Mouse (Mus musculus): ENCODE measurements around the gene BC025446. TPM values are rescaled to one million over a fixed set of nuclear protein-coding genes. Genes with fewer than 3 reads are reported as not detected.

The BC025446 gene
- polyA plus RNA-seq, 1 experiment from 2014 or later: 31.2 TPM

- Histone ChIP-seq H3K27ac (no peak overlapping the region), H3K4me2 (replicated peaks) (no peak overlapping the region), H3K4me1 (replicated peaks) (no peaks in the 10 kb centered on the region), H3K4me3 (replicated peaks) (no peak overlapping the region), H3K27me3 (replicated peaks) (no peaks in the 10 kb centered on the region), H3K36me3 (no peaks in the 10 kb centered on the region), H3K9me3 (no peaks in the 10 kb centered on the region), H3K9ac (no peak overlapping the region)
- ATAC-seq: no peak
- 65% methylated on average over 1 of the region's 1 CpGs for WGBS
These were observed 50.5 kb downstream of the BC025446 start for GRCm38 (mm10) chr15:75266626-75267025.

- no peaks in the 10 kb centered on the region for H3K36me3 ChIP-seq
These were observed 51.9 kb downstream of the BC025446 start, which contains the start of gene Ly6f for GRCm38 (mm10) chr15:75268121-75268520. Ly6f (plus strand) TSS chr15:75268421.

GRCm38 (mm10) chr15:75268916-75269829 lies 53.0 kb downstream of the BC025446 start:
- Histone ChIP-seq H3K27me3 (replicated peaks) (no peaks in the 10 kb centered on the region), H3K4me2 (replicated peaks) (no peak overlapping the region), H3K4me3 (replicated peaks) (no peak overlapping the region), H3K9me3 (no peaks in the 10 kb centered on the region), H3K9ac (no peak overlapping the region), H3K4me1 (replicated peaks) (no peaks in the 10 kb centered on the region), H3K36me3 (no peaks in the 10 kb centered on the region), H3K27ac (no peak overlapping the region)
- WGBS: 83% methylated on average over 5 of the region's 5 CpGs
- ATAC-seq: 0 out of 2 replicates have a peak, but pooled peaks have one; percentile 70

More at GRCm38 (mm10) chr15:75268121-75268520, 51.9 kb downstream of the BC025446 start, which contains the start of gene Ly6f:
- Histone ChIP-seq H3K4me1 (replicated peaks) (no peaks in the 10 kb centered on the region), H3K27me3 (replicated peaks) (no peaks in the 10 kb centered on the region), H3K4me3 (replicated peaks) (no peak within 1 kb of the TSS), H3K9me3 (no peaks in the 10 kb centered on the region), H3K4me2 (replicated peaks) (no peak within 1 kb of the TSS), H3K27ac (no peak within 1 kb of the TSS), H3K9ac (no peak within 1 kb of the TSS)
- ATAC-seq: no peak

GRCm38 (mm10) chr15:75270169-75270568 lies 54.0 kb downstream of the BC025446 start:
- H3K27me3 ChIP-seq (replicated peaks): no peaks in the 10 kb centered on the region
- H3K27ac ChIP-seq: no peak overlapping the region
- H3K9me3 ChIP-seq: no peaks in the 10 kb centered on the region
- no peak overlapping the region for H3K4me3 ChIP-seq (replicated peaks)
- no peaks in the 10 kb centered on the region for H3K36me3 ChIP-seq
- no peak for ATAC-seq
- H3K4me1 ChIP-seq (replicated peaks): no peaks in the 10 kb centered on the region
- no peak overlapping the region for H3K9ac ChIP-seq
- H3K4me2 ChIP-seq (replicated peaks): no peak overlapping the region

- no peak overlapping the region for H3K9ac ChIP-seq
- no peak overlapping the region for H3K4me2 ChIP-seq (replicated peaks)
- no peak overlapping the region for H3K27ac ChIP-seq
- H3K4me1 ChIP-seq (replicated peaks): no peaks in the 10 kb centered on the region
- H3K4me3 ChIP-seq (replicated peaks): no peak overlapping the region
- ATAC-seq: no peak
- WGBS: 74% methylated on average over 3 of the region's 3 CpGs
- H3K36me3 ChIP-seq: no peaks in the 10 kb centered on the region
- no peaks in the 10 kb centered on the region for H3K9me3 ChIP-seq
- no peaks in the 10 kb centered on the region for H3K27me3 ChIP-seq (replicated peaks)
These were observed 54.7 kb downstream of the BC025446 start for GRCm38 (mm10) chr15:75270691-75271362.

- WGBS: 69% methylated on average over 1 of the region's 1 CpGs
- H3K4me1 ChIP-seq (replicated peaks): no peaks in the 10 kb centered on the region
- no peak for ATAC-seq
- no peak overlapping the region for H3K4me2 ChIP-seq (replicated peaks)
- H3K4me3 ChIP-seq (replicated peaks): no peak overlapping the region
- H3K36me3 ChIP-seq: no peaks in the 10 kb centered on the region
- no peaks in the 10 kb centered on the region for H3K27me3 ChIP-seq (replicated peaks)
- no peak overlapping the region for H3K9ac ChIP-seq
- no peaks in the 10 kb centered on the region for H3K9me3 ChIP-seq
- no peak overlapping the region for H3K27ac ChIP-seq
These were observed 55.2 kb downstream of the BC025446 start for GRCm38 (mm10) chr15:75271426-75271825.

GRCm38 (mm10) chr15:75271891-75272290 lies 55.7 kb downstream of the BC025446 start:
- Histone ChIP-seq H3K36me3 (no peaks in the 10 kb centered on the region), H3K27me3 (replicated peaks) (no peaks in the 10 kb centered on the region), H3K27ac (no peak overlapping the region), H3K4me3 (replicated peaks) (no peak overlapping the region), H3K9ac (no peak overlapping the region), H3K9me3 (no peaks in the 10 kb centered on the region), H3K4me1 (replicated peaks) (no peaks in the 10 kb centered on the region), H3K4me2 (replicated peaks) (no peak overlapping the region)
- ATAC-seq: no peak
- WGBS: 55% methylated on average over 3 of the region's 3 CpGs

Other genes with a start within 250 kb of the BC025446 start
- not detected in 2 replicates for gene Ly6i, start 232.9 kb upstream of the BC025446 start, polyA plus RNA-seq (2015; fragmentation: Nextera tagmentation; extraction: Ambion mirVana)
- gene Ly6a, start 218.3 kb upstream of the BC025446 start, polyA plus RNA-seq (2015; fragmentation: Nextera tagmentation; extraction: Ambion mirVana): 11.7 and 13.1 TPM in 2 replicates
- 10.5 and 14.2 TPM in 2 replicates for gene Ly6c1, start 167.5 kb upstream of the BC025446 start, polyA plus RNA-seq (2015; fragmentation: Nextera tagmentation; extraction: Ambion mirVana)
- 1.8 and 2.0 TPM in 2 replicates for gene Ly6c2, start 104.4 kb upstream of the BC025446 start, polyA plus RNA-seq (2015; fragmentation: Nextera tagmentation; extraction: Ambion mirVana)
- gene Ly6g, start 61.1 kb upstream of the BC025446 start, polyA plus RNA-seq (2015; fragmentation: Nextera tagmentation; extraction: Ambion mirVana): not detected in 2 replicates
- 0.54 and 0.64 TPM in 2 replicates for gene Ly6f, start 52.0 kb downstream of the BC025446 start, polyA plus RNA-seq (2015; fragmentation: Nextera tagmentation; extraction: Ambion mirVana)

All from intestine, embryonic 15.5 days (tissue).